In genomic region chr12:24548885-24549284, GRCm38 (mm10) we compare ENCODE assay signal across 21 mouse cellular contexts. TPM values are rescaled to one million over a fixed set of nuclear protein-coding genes. Genes with fewer than 3 reads are reported as not detected.
A peak's percentile ranks its signal among the peaks of the same experiment; 100 is the strongest.
DNase-seq lines count a peak whose midpoint lies in the region; ATAC-seq lines count a peak whose summit lies in the region.
"Had no signal": no experiment of that assay in that cellular context is flagged by ENCODE, and none has a peak within 500 bp of the region (broad histone marks: within the 10 kb centered on the region; RNA-seq: fewer than 3 reads in every experiment).

No protein-coding gene starts in this region.

- H3K4me2 ChIP-seq in heart, embryonic 12.5 days: no peak overlapping the region
- no peak overlapping the region for H3K4me2 ChIP-seq in heart, embryonic 11.5 days
- no peak overlapping the region for H3K4me2 ChIP-seq in heart, embryonic 16.5 days (ENCODE audit: low read depth, low read length)
- H3K4me2 ChIP-seq: embryonic facial prominence, embryonic 13.5 days; embryonic facial prominence, embryonic 15.5 days; forebrain, embryonic 12.5 days had no signal

- H3K4me3 ChIP-seq in heart, embryonic 12.5 days: no peak overlapping the region
- H3K4me3 ChIP-seq in heart, embryonic 11.5 days (ENCODE audit: low read depth, low read length): no peak overlapping the region
- no peak overlapping the region for H3K4me3 ChIP-seq in heart, embryonic 16.5 days (ENCODE audit: low read length)
- H3K4me3 ChIP-seq: embryonic facial prominence, embryonic 13.5 days; embryonic facial prominence, embryonic 15.5 days; erythroblast, embryonic 14.5 days; forebrain, embryonic 10.5 days; forebrain, embryonic 12.5 days had no signal

- no peak overlapping the region for H3K9ac ChIP-seq in heart, embryonic 12.5 days
- no peak overlapping the region for H3K9ac ChIP-seq in heart, embryonic 11.5 days (ENCODE audit: low read depth, low read length)
- H3K9ac ChIP-seq in heart, embryonic 16.5 days (ENCODE audit: low read length): no peak overlapping the region
- H3K9ac ChIP-seq: embryonic facial prominence, embryonic 13.5 days; embryonic facial prominence, embryonic 15.5 days; forebrain, embryonic 12.5 days had no signal

- no peak for DNase-seq in heart, adult 8-10 months (ENCODE audit: low spot score)
- DNase-seq: adrenal gland, adult 2 months; adrenal gland, postnatal 10 days; adrenal gland, postnatal 25 days; cerebellum, adult 11 months; cerebellum, adult 18-20 months; cerebellum, adult 8-10 months; cerebellum, adult 9-11 months; cerebellum, postnatal 14 days; cerebellum, postnatal 36 days; embryo, embryonic 11 days had no signal

- no peaks in the 10 kb centered on the region for H3K27me3 ChIP-seq in heart, embryonic 12.5 days (replicated peaks)
- H3K27me3 ChIP-seq in heart, embryonic 11.5 days (ENCODE audit: control insufficient read depth, insufficient read depth, low read length): no peaks in the 10 kb centered on the region
- no peaks in the 10 kb centered on the region for H3K27me3 ChIP-seq in heart, embryonic 16.5 days (ENCODE audit: control insufficient read depth, insufficient read depth, low read length)
- H3K27me3 ChIP-seq: embryonic facial prominence, embryonic 13.5 days; embryonic facial prominence, embryonic 15.5 days; forebrain, embryonic 12.5 days had no signal

- peak overlapping the region; percentile 63; the same call in 1 of the 2 replicates for H3K27ac ChIP-seq in heart, embryonic 12.5 days (ENCODE audit: poor library complexity, severe bottlenecking)
- no peak overlapping the region for H3K27ac ChIP-seq in heart, embryonic 11.5 days (ENCODE audit: low read depth, low read length)
- no peak overlapping the region for H3K27ac ChIP-seq in heart, embryonic 16.5 days (ENCODE audit: low read length)
- H3K27ac ChIP-seq: embryonic facial prominence, embryonic 13.5 days; embryonic facial prominence, embryonic 15.5 days; forebrain, embryonic 10.5 days; forebrain, embryonic 12.5 days had no signal

- 71% methylated on average over 6 of the region's 6 CpGs for WGBS in heart, embryonic 12.5 days
- WGBS in heart, embryonic 11.5 days (ENCODE audit: insufficient replicate concordance): 74% methylated on average over 6 of the region's 6 CpGs
- 61% methylated on average over 6 of the region's 6 CpGs for WGBS in heart, embryonic 16.5 days

- no peak for ATAC-seq in heart, embryonic 12.5 days (ENCODE audit: insufficient number of reproducible peaks, low FRiP score)
- no peak for ATAC-seq in heart, embryonic 11.5 days (replicated peaks; ENCODE audit: insufficient number of reproducible peaks, low FRiP score, low TSS enrichment)
- ATAC-seq in heart, embryonic 16.5 days (replicated peaks; ENCODE audit: extremely low read depth, insufficient read depth, low FRiP score): peak; percentile 71
- ATAC-seq: forebrain, embryonic 14.5 days; forebrain, embryonic 16.5 days had no signal

- H3K9me3 ChIP-seq in heart, embryonic 12.5 days (replicated peaks): no peaks in the 10 kb centered on the region
- no peaks in the 10 kb centered on the region for H3K9me3 ChIP-seq in heart, embryonic 11.5 days (replicated peaks; ENCODE audit: control insufficient read depth, low read length)
- no peaks in the 10 kb centered on the region for H3K9me3 ChIP-seq in heart, embryonic 16.5 days (replicated peaks; ENCODE audit: control insufficient read depth, low read length)
- H3K9me3 ChIP-seq: embryonic facial prominence, embryonic 13.5 days; embryonic facial prominence, embryonic 15.5 days; forebrain, embryonic 10.5 days; forebrain, embryonic 12.5 days had no signal

- H3K36me3 ChIP-seq in heart, embryonic 12.5 days: peaks cover 43% of the 10 kb centered on the region
- H3K36me3 ChIP-seq in heart, embryonic 11.5 days (ENCODE audit: control insufficient read depth, insufficient read depth, low read length): peaks cover 2% of the 10 kb centered on the region; the same call in 1 of the 2 replicates
- peaks cover 17% of the 10 kb centered on the region for H3K36me3 ChIP-seq in heart, embryonic 16.5 days (ENCODE audit: control insufficient read depth, insufficient read depth)

- H3K4me1 ChIP-seq in heart, embryonic 12.5 days (replicated peaks): peaks cover 23% of the 10 kb centered on the region
- H3K4me1 ChIP-seq in heart, embryonic 11.5 days (ENCODE audit: control insufficient read depth, insufficient read depth, low read length): 0 out of 2 replicates have a peak, but pooled peaks cover 7% of the 10 kb centered on the region
- peaks cover 11% of the 10 kb centered on the region for H3K4me1 ChIP-seq in heart, embryonic 16.5 days (ENCODE audit: control insufficient read depth, insufficient read depth, low read length)
- H3K4me1 ChIP-seq: embryonic facial prominence, embryonic 13.5 days; embryonic facial prominence, embryonic 15.5 days; forebrain, embryonic 10.5 days; forebrain, embryonic 12.5 days had no signal

RNA-seq across cellular contexts. Expression of gene Grhl1, which starts 23.2 kb away (rescaled TPM):
- 3.9 and 4.5 TPM in 2 replicates for polyA plus RNA-seq in heart, embryonic 12.5 days (2016; fragmentation: Nextera tagmentation; extraction: Ambion mirVana)
- polyA plus RNA-seq in heart, embryonic 11.5 days (2014; fragmentation: Nextera tagmentation; extraction: Ambion mirVana): 3.3 and 4.9 TPM in 2 replicates
- 1.6 and 2.0 TPM in 2 replicates for polyA plus RNA-seq in heart, embryonic 16.5 days (2015; fragmentation: Nextera tagmentation; extraction: Ambion mirVana)
- total RNA-seq in heart, adult 8-10 months (2022): under 1 TPM; 0.32 to 0.87 (median 0.75) TPM

RNA-seq across cellular contexts. Expression of gene Taf1b, which starts 50.7 kb away (rescaled TPM):
- polyA plus RNA-seq in heart, embryonic 12.5 days (2016; fragmentation: Nextera tagmentation; extraction: Ambion mirVana): 23.9 and 25.4 TPM in 2 replicates
- polyA plus RNA-seq in heart, embryonic 11.5 days (2014; fragmentation: Nextera tagmentation; extraction: Ambion mirVana): 26.6 and 28.2 TPM in 2 replicates
- polyA plus RNA-seq in heart, embryonic 16.5 days (2015; fragmentation: Nextera tagmentation; extraction: Ambion mirVana): 23.2 and 24.6 TPM in 2 replicates
- 10 to 100 TPM in 2 of 4 experiments, 1 to 10 TPM in 2; 9.7 to 13.3 (median 10.0) TPM for total RNA-seq in heart, adult 8-10 months (2022)
